Mouse (Mus musculus) lung, adult 2 months (tissue): ENCODE results near the gene Akap12.

Source experiments
- CTCF ChIP-seq: fragments of 200-500 bp; IDR thresholded peaks from 2 replicates; pipeline ENCODE4 v1.5.1; 2011; ENCODE audit warnings: mild to moderate bottlenecking, low read length, control low read depth; ENCODE audit not compliant: insufficient read depth
- POLR2A ChIP-seq: fragments of 200-500 bp; IDR thresholded peaks from 2 replicates; pipeline ENCODE4 v1.6.1; 2011; ENCODE audit warnings: low read depth, mild to moderate bottlenecking, control low read depth, low read length, borderline replicate concordance; ENCODE audit errors: extremely low read depth

DNA sequence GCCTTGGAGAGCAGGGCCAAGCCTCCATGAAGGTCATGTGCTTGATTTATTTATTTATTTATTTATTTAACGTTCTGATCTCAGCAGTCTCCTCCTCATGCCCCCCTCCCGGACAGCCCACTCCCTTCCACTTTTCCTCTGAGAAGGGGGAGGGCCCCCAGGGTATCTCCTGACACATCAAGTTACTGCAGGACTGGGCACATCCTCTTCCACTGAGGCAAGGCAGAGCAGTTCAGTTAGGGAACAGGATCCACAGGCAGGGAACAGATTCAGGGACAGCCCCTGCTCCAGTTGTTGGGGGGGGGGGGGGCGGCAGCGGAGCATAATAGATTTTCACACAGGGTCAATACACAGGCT lies 80.9 kb downstream of the Akap12 start:
- TF ChIP-seq POLR2A (no peak), CTCF (no peak)
